Mouse (Mus musculus) midbrain, embryonic 10.5 days (tissue): ENCODE results near the gene Camk1g. TPM values are rescaled to one million over a fixed set of nuclear protein-coding genes. Genes with fewer than 3 reads are reported as not detected.

Experiments used
- DNase-seq: peaks from one replicate; pipeline ENCODE4 v3.0.0-alpha.2; 2017; ENCODE audit warnings: low spot score
- H3K27ac ChIP-seq: fragments of 300-500 bp; sonication (generic); replicated peaks from 2 replicates; pipeline ENCODE4 v1.5.1; 2016; ENCODE audit warnings: mild to moderate bottlenecking
- H3K27me3 ChIP-seq: fragments of 300-500 bp; sonication (generic); 2 replicates; pipeline ENCODE4 v1.6.1; 2016; ENCODE audit warnings: low read depth, mild to moderate bottlenecking; ENCODE audit not compliant: poor library complexity, severe bottlenecking
- H3K36me3 ChIP-seq: fragments of 300-500 bp; sonication (generic); 2 replicates; pipeline ENCODE4 v1.6.1; 2016; ENCODE audit warnings: mild to moderate bottlenecking, moderate library complexity
- H3K4me1 ChIP-seq: fragments of 300-500 bp; sonication (generic); 2 replicates; pipeline ENCODE4 v1.6.1; 2016
- H3K4me3 ChIP-seq: fragments of 300-500 bp; sonication (generic); 2 replicates; pipeline ENCODE4 v1.5.1; 2016; ENCODE audit warnings: mild to moderate bottlenecking, moderate library complexity
- H3K9me3 ChIP-seq: fragments of 300-500 bp; sonication (generic); replicated peaks from 2 replicates; pipeline ENCODE4 v1.6.1; 2016; ENCODE audit warnings: mild to moderate bottlenecking
- WGBS: fragments of 180-500 bp; shearing (Covaris S2); methylation state at CpG from one replicate; pipeline ENCODE4 v1.1.7; 2016; 5-methylcytosine and 5-hydroxymethylcytosine counted together
- polyA plus RNA-seq: library from polyadenylated mRNA; unstranded; fragments of >200 nt; fragmentation: Nextera tagmentation; extraction: Ambion mirVana; gene quantifications from 2 replicates; pipeline ENCODE4 v1.2.1, GENCODE M21; 2016

Gene Camk1g
- polyA plus RNA-seq, 1 experiment from 2014 or later: 12.8 TPM

DNA sequence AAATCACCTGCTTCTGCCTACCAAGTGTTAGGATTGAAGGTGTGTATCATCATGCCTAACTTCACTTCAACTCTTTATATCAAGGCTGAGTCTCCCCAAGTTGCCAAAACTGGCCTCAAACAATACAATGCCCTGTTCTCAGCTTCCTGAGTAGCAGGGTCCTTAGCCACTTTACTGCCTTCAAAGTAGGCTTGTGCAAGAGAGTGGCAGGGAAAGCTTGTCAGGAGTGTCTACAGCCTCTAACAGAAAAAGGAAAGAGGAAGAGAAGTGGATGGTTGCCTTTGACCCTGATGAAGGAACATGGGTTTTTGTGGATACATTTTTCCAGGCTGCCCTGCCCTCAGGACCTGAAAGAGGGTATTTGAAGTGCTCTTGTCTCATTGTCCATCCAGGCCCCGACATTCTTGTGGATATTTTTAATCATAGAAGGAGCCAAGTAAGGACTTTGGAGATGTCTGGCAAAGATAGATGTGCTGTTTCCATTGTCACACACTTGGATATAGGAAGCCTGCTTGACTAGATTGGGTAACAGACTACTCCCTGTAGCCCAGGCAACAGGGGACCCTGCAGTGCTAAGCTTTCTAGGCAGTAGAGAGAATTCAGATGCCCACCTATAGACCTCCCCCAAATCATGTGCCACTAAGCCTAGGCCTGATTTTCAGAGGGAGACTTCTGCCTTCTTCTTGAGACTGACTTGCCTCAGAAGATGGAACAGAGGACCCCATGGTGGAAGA lies 60.1 kb downstream of the Camk1g start:
- Histone ChIP-seq H3K9me3 (no peaks in the 10 kb centered on the region), H3K36me3 (no peaks in the 10 kb centered on the region), H3K27me3 (no peaks in the 10 kb centered on the region; the same call in 1 of the 2 replicates), H3K4me1 (peaks cover 6% of the 10 kb centered on the region), H3K4me3 (no peak overlapping the region), H3K27ac (no peak overlapping the region)
- no peak for DNase-seq
- WGBS: 79% methylated on average over 1 of the region's 1 CpGs

GRCm38 (mm10) chr1:193306832-193307231 lies 63.3 kb downstream of the Camk1g start:
- Histone ChIP-seq H3K4me1 (peaks cover 9% of the 10 kb centered on the region), H3K27me3 (peaks cover 11% of the 10 kb centered on the region; the same call in 1 of the 2 replicates), H3K4me3 (no peak overlapping the region), H3K27ac (no peak overlapping the region), H3K36me3 (no peaks in the 10 kb centered on the region), H3K9me3 (no peaks in the 10 kb centered on the region)
- DNase-seq: no peak
- WGBS: 93% methylated on average over 2 of the region's 2 CpGs

GRCm38 (mm10) chr1:193305386-193305785 lies 64.7 kb downstream of the Camk1g start:
- DNase-seq: peak; percentile 32
- Histone ChIP-seq H3K27me3 (peaks cover 13% of the 10 kb centered on the region; the same call in 1 of the 2 replicates), H3K4me1 (peaks cover 9% of the 10 kb centered on the region), H3K27ac (no peak overlapping the region), H3K4me3 (no peak overlapping the region), H3K36me3 (no peaks in the 10 kb centered on the region), H3K9me3 (no peaks in the 10 kb centered on the region)
- WGBS: 46% methylated on average over 7 of the region's 7 CpGs

- H3K36me3 ChIP-seq: no peaks in the 10 kb centered on the region
- no peak overlapping the region for H3K27ac ChIP-seq
- H3K4me1 ChIP-seq: peaks cover 9% of the 10 kb centered on the region
- H3K4me3 ChIP-seq: no peak overlapping the region
- peaks cover 13% of the 10 kb centered on the region; the same call in 1 of the 2 replicates for H3K27me3 ChIP-seq
- 76% methylated on average over 2 of the region's 2 CpGs for WGBS
- DNase-seq: no peak
- no peaks in the 10 kb centered on the region for H3K9me3 ChIP-seq
Observed at GRCm38 (mm10) chr1:193303096-193303495, 67.0 kb downstream of the Camk1g start.

GRCm38 (mm10) chr1:193302093-193302405 lies 68.0 kb downstream of the Camk1g start:
- peaks cover 9% of the 10 kb centered on the region for H3K4me1 ChIP-seq
- WGBS: 70% methylated on average over 8 of the region's 8 CpGs
- H3K9me3 ChIP-seq: no peaks in the 10 kb centered on the region
- no peaks in the 10 kb centered on the region for H3K36me3 ChIP-seq
- no peak overlapping the region for H3K4me3 ChIP-seq
- no peak for DNase-seq
- peaks cover 13% of the 10 kb centered on the region; the same call in 1 of the 2 replicates for H3K27me3 ChIP-seq
- no peak overlapping the region for H3K27ac ChIP-seq

DNA sequence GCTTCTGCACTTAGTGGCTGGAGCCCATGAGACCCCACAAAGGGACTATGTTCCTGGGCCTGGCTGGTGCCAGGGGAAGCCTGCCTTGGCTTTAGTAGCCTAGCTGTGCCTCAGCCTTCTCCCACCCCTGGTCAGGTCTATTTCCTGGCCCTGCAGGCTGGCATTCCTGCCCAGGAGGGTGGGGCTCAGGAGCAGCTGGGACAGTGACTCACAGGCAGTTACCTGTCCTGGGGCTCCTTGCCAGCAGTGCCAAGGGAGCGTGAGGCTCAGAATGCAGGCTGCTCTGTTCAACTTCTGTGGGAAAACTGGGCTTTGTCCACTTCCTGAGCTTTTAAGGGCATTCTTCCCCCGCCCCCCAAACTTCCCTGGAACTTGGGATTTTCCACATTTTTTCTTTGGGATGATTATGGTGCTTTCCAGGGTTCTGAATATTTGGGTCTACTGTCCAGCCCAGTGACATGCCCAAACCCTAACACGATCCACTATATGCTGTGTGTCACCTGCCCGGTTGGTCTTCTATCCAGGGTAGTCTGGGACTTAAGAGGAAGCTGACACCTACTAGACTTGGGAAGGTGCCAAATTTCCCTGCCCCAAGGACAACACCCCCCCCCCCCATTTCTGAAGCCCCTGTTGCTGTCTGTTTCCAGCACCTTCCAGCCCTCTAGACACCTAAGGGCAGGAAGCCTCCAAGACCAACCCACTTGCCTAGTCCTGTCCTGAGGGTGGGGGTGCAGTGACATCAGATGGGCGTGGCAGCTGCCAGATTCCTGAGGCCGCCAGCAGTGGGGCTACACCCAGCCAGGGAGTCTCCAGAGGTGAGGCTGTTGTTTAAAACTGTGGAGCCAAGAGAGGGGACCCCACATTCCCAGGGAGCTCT lies 68.6 kb downstream of the Camk1g start:
- DNase-seq: no peak
- 74% methylated on average over 6 of the region's 6 CpGs for WGBS
- H3K27me3 ChIP-seq: 0 out of 2 replicates have a peak, but pooled peaks cover 13% of the 10 kb centered on the region
- no peaks in the 10 kb centered on the region for H3K9me3 ChIP-seq
- no peaks in the 10 kb centered on the region for H3K36me3 ChIP-seq
- peaks cover 9% of the 10 kb centered on the region for H3K4me1 ChIP-seq
- no peak overlapping the region for H3K27ac ChIP-seq
- H3K4me3 ChIP-seq: no peak overlapping the region

GRCm38 (mm10) chr1:193299995-193300394 lies 70.1 kb downstream of the Camk1g start:
- DNase-seq: no peak
- H3K36me3 ChIP-seq: no peaks in the 10 kb centered on the region
- no peak overlapping the region for H3K27ac ChIP-seq
- H3K27me3 ChIP-seq: 0 out of 2 replicates have a peak, but pooled peaks cover 13% of the 10 kb centered on the region
- WGBS: 70% methylated on average over 1 of the region's 1 CpGs
- H3K9me3 ChIP-seq: no peaks in the 10 kb centered on the region
- no peak overlapping the region for H3K4me3 ChIP-seq
- 0 out of 2 replicates have a peak, but pooled peaks cover 3% of the 10 kb centered on the region for H3K4me1 ChIP-seq

GRCm38 (mm10) chr1:193298141-193298765 lies 71.8 kb downstream of the Camk1g start:
- no peaks in the 10 kb centered on the region for H3K9me3 ChIP-seq
- H3K4me3 ChIP-seq: no peak overlapping the region
- no peaks in the 10 kb centered on the region for H3K36me3 ChIP-seq
- 82% methylated on average over 3 of the region's 3 CpGs for WGBS
- 0 out of 2 replicates have a peak, but pooled peaks cover 9% of the 10 kb centered on the region for H3K27me3 ChIP-seq
- no peaks in the 10 kb centered on the region for H3K4me1 ChIP-seq
- H3K27ac ChIP-seq: no peak overlapping the region
- no peak for DNase-seq

Other genes starting within 250 kb of the Camk1g start
- 8.4 and 8.8 TPM in 2 replicates for gene Diexf, start 240.0 kb downstream of the Camk1g start, polyA plus RNA-seq
- gene Irf6, start 217.2 kb downstream of the Camk1g start, polyA plus RNA-seq: 2.3 and 2.6 TPM in 2 replicates
- 16.7 and 16.9 TPM in 2 replicates for gene A130010J15Rik, start 202.3 kb downstream of the Camk1g start, polyA plus RNA-seq
- gene Traf3ip3, start 168.6 kb downstream of the Camk1g start, polyA plus RNA-seq: 1.2 and 1.9 TPM in 2 replicates
- gene Lamb3, start 162.6 kb downstream of the Camk1g start, polyA plus RNA-seq: 0.09 and 0.17 TPM in 2 replicates
- gene Hsd11b1, start 106.2 kb downstream of the Camk1g start, polyA plus RNA-seq: 0.09 TPM in 1 of 2 replicates, not detected in the other
- 9.0 and 10.3 TPM in 2 replicates for gene G0s2, start 97.1 kb downstream of the Camk1g start, polyA plus RNA-seq